ENCODE assay signal across 14 mouse cellular contexts in genomic region chr13:34576392-34576791, GRCm38 (mm10).
A peak's percentile ranks its signal among the peaks of the same experiment; 100 is the strongest.
DNase-seq lines count a peak whose midpoint lies in the region; ATAC-seq and TF ChIP-seq lines count a peak whose summit lies in the region.
"Had no signal": no experiment of that assay in that cellular context is flagged by ENCODE, and none has a peak within 500 bp of the region (broad histone marks: within the 10 kb centered on the region; RNA-seq: fewer than 3 reads in every experiment).

No protein-coding gene starts in this region.

- TF ChIP-seq CTCF in forebrain, postnatal 0 days (IDR thresholded peaks at IDR 0.05; ENCODE audit: low read depth) = no peak

- H3K36me3 ChIP-seq in forebrain, embryonic 13.5 days (ENCODE audit: poor library complexity, severe bottlenecking) = no peaks in the 10 kb centered on the region
- no peaks in the 10 kb centered on the region for H3K36me3 ChIP-seq in forebrain, embryonic 10.5 days (replicated peaks)
- H3K36me3 ChIP-seq in forebrain, postnatal 0 days (ENCODE audit: insufficient read depth) = no peaks in the 10 kb centered on the region
- no peaks in the 10 kb centered on the region for H3K36me3 ChIP-seq in midbrain, embryonic 14.5 days (ENCODE audit: control insufficient read depth, insufficient read depth, low read length)
- H3K36me3 ChIP-seq: limb, embryonic 12.5 days had no signal

- no peaks in the 10 kb centered on the region for H3K9me3 ChIP-seq in forebrain, embryonic 13.5 days (replicated peaks)
- H3K9me3 ChIP-seq in forebrain, embryonic 10.5 days = no peaks in the 10 kb centered on the region
- no peaks in the 10 kb centered on the region for H3K9me3 ChIP-seq in forebrain, postnatal 0 days (ENCODE audit: low read length)
- no peaks in the 10 kb centered on the region for H3K9me3 ChIP-seq in midbrain, embryonic 14.5 days (ENCODE audit: control insufficient read depth, low read length)
- H3K9me3 ChIP-seq: limb, embryonic 12.5 days had no signal

- H3K4me1 ChIP-seq in forebrain, embryonic 13.5 days = peaks cover 10% of the 10 kb centered on the region
- H3K4me1 ChIP-seq in forebrain, embryonic 10.5 days = peaks cover 7% of the 10 kb centered on the region; the same call in 1 of the 2 replicates
- H3K4me1 ChIP-seq in forebrain, postnatal 0 days (ENCODE audit: insufficient read depth) = peaks cover 10% of the 10 kb centered on the region; the same call in 1 of the 2 replicates
- H3K4me1 ChIP-seq in midbrain, embryonic 14.5 days (ENCODE audit: control insufficient read depth, insufficient read depth, low read length) = peaks cover 9% of the 10 kb centered on the region
- H3K4me1 ChIP-seq: limb, embryonic 12.5 days had no signal

- H3K9ac ChIP-seq in forebrain, embryonic 13.5 days = no peak overlapping the region
- no peak overlapping the region for H3K9ac ChIP-seq in forebrain, postnatal 0 days
- H3K9ac ChIP-seq in midbrain, embryonic 14.5 days (replicated peaks; ENCODE audit: low read length) = no peak overlapping the region
- H3K9ac ChIP-seq: limb, embryonic 12.5 days had no signal

- intact Hi-C loops in heart, postnatal 10 days (cut with DNase I) = no loop called here

- H3K4me2 ChIP-seq in forebrain, embryonic 13.5 days = no peak overlapping the region
- no peak overlapping the region for H3K4me2 ChIP-seq in forebrain, postnatal 0 days (ENCODE audit: low read depth)
- H3K4me2 ChIP-seq in midbrain, embryonic 14.5 days (ENCODE audit: low read length) = no peak overlapping the region
- H3K4me2 ChIP-seq: limb, embryonic 12.5 days had no signal

- WGBS in forebrain, embryonic 13.5 days = 81% methylated on average over 2 of the region's 2 CpGs
- WGBS in forebrain, embryonic 10.5 days = 90% methylated on average over 2 of the region's 2 CpGs
- WGBS in forebrain, postnatal 0 days = 83% methylated on average over 2 of the region's 2 CpGs
- WGBS in midbrain, embryonic 14.5 days = 58% methylated on average over 2 of the region's 2 CpGs

- ATAC-seq in forebrain, embryonic 13.5 days = peak; percentile 33; the same call in 1 of the 2 replicates
- ATAC-seq in forebrain, postnatal 0 days = peak; percentile 28; the same call in 1 of the 2 replicates
- no peak; the same call in 1 of the 2 replicates for ATAC-seq in midbrain, embryonic 14.5 days (ENCODE audit: low FRiP score, low TSS enrichment)

- no peaks in the 10 kb centered on the region for H3K27me3 ChIP-seq in forebrain, embryonic 13.5 days
- H3K27me3 ChIP-seq in forebrain, embryonic 10.5 days (ENCODE audit: poor library complexity, severe bottlenecking) = no peaks in the 10 kb centered on the region
- no peaks in the 10 kb centered on the region for H3K27me3 ChIP-seq in forebrain, postnatal 0 days (ENCODE audit: insufficient read depth, low read length)
- H3K27me3 ChIP-seq in midbrain, embryonic 14.5 days (ENCODE audit: control insufficient read depth, insufficient read depth, low read length) = no peaks in the 10 kb centered on the region
- H3K27me3 ChIP-seq: limb, embryonic 12.5 days had no signal

- peak; percentile 4 to 55 for DNase-seq in adrenal gland, adult (ENCODE audit: inconsistent age in 2 of 2, low spot score in 1 of 2)
- DNase-seq in adrenal gland, adult 18-20 months (ENCODE audit: low spot score in 2 of 2) = no peak
- DNase-seq in forebrain, embryonic 10.5 days (ENCODE audit: extremely low spot score, low spot score) = no peak
- peak; percentile 22 for DNase-seq in forebrain, postnatal 0 days
- peak; percentile 37 for DNase-seq in midbrain, embryonic 14.5 days
- DNase-seq in urinary bladder, postnatal 25 days (ENCODE audit: low spot score) = no peak
- DNase-seq in heart, postnatal 10 days = no peak
- DNase-seq: cerebellum, adult 2 months; heart, adult 11 months; kidney, adult 8-10 months; lung, postnatal 14 days had no signal

- no peak overlapping the region for H3K4me3 ChIP-seq in forebrain, embryonic 13.5 days
- H3K4me3 ChIP-seq in forebrain, embryonic 10.5 days = no peak overlapping the region
- H3K4me3 ChIP-seq in forebrain, postnatal 0 days (ENCODE audit: low read depth, low read length) = no peak overlapping the region
- no peak overlapping the region for H3K4me3 ChIP-seq in midbrain, embryonic 14.5 days (replicated peaks; ENCODE audit: low read depth, low read length)
- H3K4me3 ChIP-seq: erythroblast, embryonic 14.5 days; limb, embryonic 12.5 days had no signal

- peak overlapping the region; percentile 55; the same call in 1 of the 2 replicates for H3K27ac ChIP-seq in forebrain, embryonic 13.5 days
- no peak overlapping the region for H3K27ac ChIP-seq in forebrain, embryonic 10.5 days
- H3K27ac ChIP-seq in forebrain, postnatal 0 days (ENCODE audit: low read depth, low read length) = peak overlapping the region; percentile 83
- peak overlapping the region; percentile 80 for H3K27ac ChIP-seq in midbrain, embryonic 14.5 days (replicated peaks; ENCODE audit: low read depth, low read length)
- H3K27ac ChIP-seq: limb, embryonic 12.5 days had no signal

Comparison
In these comparisons a context has a peak if more than half of its experiments do, and no peak if none do; other contexts are left out.
1. DNase-seq: peak in adrenal gland, adult (2 of 2), forebrain, postnatal 0 days (single experiment) and midbrain, embryonic 14.5 days (single experiment); none in adrenal gland, adult 18-20 months (0 of 2), forebrain, embryonic 10.5 days (single experiment), urinary bladder, postnatal 25 days (single experiment) and heart, postnatal 10 days (0 of 2).